ENCODE assay signal across 31 mouse cellular contexts in genomic region chr19:36794008-36794407, GRCm38 (mm10). TPM values are rescaled to one million over a fixed set of nuclear protein-coding genes. Genes with fewer than 3 reads are reported as not detected.
"Had no signal": no experiment of that assay in that cellular context is flagged by ENCODE, and none has a peak within 500 bp of the region (broad histone marks: within the 10 kb centered on the region; RNA-seq: fewer than 3 reads in every experiment).

No protein-coding gene starts in this region.

- ATAC-seq: liver, embryonic 12.5 days; liver, postnatal 0 days; midbrain, embryonic 13.5 days; midbrain, embryonic 15.5 days; midbrain, embryonic 16.5 days had no signal

- H3K9ac ChIP-seq: limb, embryonic 12.5 days; limb, embryonic 13.5 days; limb, embryonic 15.5 days; liver, embryonic 12.5 days; liver, embryonic 13.5 days; liver, embryonic 14.5 days; liver, embryonic 15.5 days; liver, postnatal 0 days; lung, embryonic 14.5 days; midbrain, embryonic 12.5 days; midbrain, embryonic 13.5 days; midbrain, embryonic 15.5 days; neural tube, embryonic 12.5 days; neural tube, embryonic 13.5 days had no signal

- H3K27me3 ChIP-seq: limb, embryonic 12.5 days; limb, embryonic 13.5 days; limb, embryonic 15.5 days; liver, embryonic 12.5 days; liver, embryonic 13.5 days; liver, embryonic 15.5 days; midbrain, embryonic 12.5 days; midbrain, embryonic 13.5 days; midbrain, embryonic 15.5 days; neural tube, embryonic 12.5 days; neural tube, embryonic 13.5 days had no signal

- H3K27ac ChIP-seq: left cerebral cortex, adult 2 months; limb, embryonic 10.5 days; limb, embryonic 12.5 days; limb, embryonic 13.5 days; limb, embryonic 15.5 days; liver, embryonic 12.5 days; liver, embryonic 13.5 days; liver, embryonic 14.5 days; liver, embryonic 15.5 days; macrophage; midbrain, embryonic 10.5 days; midbrain, embryonic 12.5 days; midbrain, embryonic 13.5 days; midbrain, embryonic 15.5 days; neural tube, embryonic 12.5 days; neural tube, embryonic 13.5 days had no signal

- H3K4me3 ChIP-seq: left cerebral cortex, adult 2 months; limb, embryonic 10.5 days; limb, embryonic 12.5 days; limb, embryonic 13.5 days; limb, embryonic 15.5 days; liver, embryonic 12.5 days; liver, embryonic 13.5 days; liver, embryonic 15.5 days; megakaryocyte, embryonic 14.5 days; midbrain, embryonic 10.5 days; midbrain, embryonic 12.5 days; midbrain, embryonic 13.5 days; midbrain, embryonic 15.5 days; myocyte; neural tube, embryonic 12.5 days; neural tube, embryonic 13.5 days had no signal

- DNase-seq: layer of hippocampus, postnatal 36 days; left cerebral cortex, postnatal 4 days; liver, embryonic 13.5 days; liver, postnatal 0 days; lung, adult 18-20 months; midbrain, embryonic 14.5 days had no signal

- H3K4me1 ChIP-seq: liver, embryonic 13.5 days; megakaryocyte, embryonic 14.5 days; midbrain, embryonic 12.5 days; midbrain, embryonic 13.5 days; midbrain, embryonic 15.5 days had no signal

- H3K36me3 ChIP-seq: limb, embryonic 10.5 days; limb, embryonic 12.5 days; limb, embryonic 13.5 days; limb, embryonic 15.5 days; liver, embryonic 12.5 days; liver, embryonic 13.5 days; liver, embryonic 15.5 days; midbrain, embryonic 10.5 days; midbrain, embryonic 12.5 days; midbrain, embryonic 13.5 days; midbrain, embryonic 15.5 days; neural tube, embryonic 12.5 days; neural tube, embryonic 13.5 days had no signal

- H3K9me3 ChIP-seq: limb, embryonic 10.5 days; limb, embryonic 12.5 days; limb, embryonic 13.5 days; limb, embryonic 15.5 days; liver, embryonic 12.5 days; liver, embryonic 13.5 days; liver, embryonic 15.5 days; megakaryocyte, embryonic 14.5 days; midbrain, embryonic 10.5 days; midbrain, embryonic 12.5 days; midbrain, embryonic 13.5 days; midbrain, embryonic 15.5 days; neural tube, embryonic 12.5 days; neural tube, embryonic 13.5 days had no signal

- H3K4me2 ChIP-seq: limb, embryonic 12.5 days; limb, embryonic 13.5 days; limb, embryonic 15.5 days; liver, embryonic 11.5 days; liver, embryonic 12.5 days; liver, embryonic 13.5 days; liver, embryonic 15.5 days; lung, embryonic 14.5 days; midbrain, embryonic 11.5 days; midbrain, embryonic 12.5 days; midbrain, embryonic 13.5 days; midbrain, embryonic 15.5 days; neural tube, embryonic 12.5 days; neural tube, embryonic 13.5 days had no signal

RNA-seq across cellular contexts. Expression of gene Ppp1r3c, which starts 57.6 kb away (rescaled TPM):
- total RNA-seq: megakaryocyte progenitor cell, adult 5-6 weeks; megakaryocyte, adult 5-6 weeks; megakaryocyte-erythroid progenitor cell, adult 5-6 weeks; monocyte, adult 5-6 weeks had no signal
- polyA plus RNA-seq: myocyte had no signal
